Mouse (Mus musculus) testis, adult 2 months (tissue): ENCODE results near the gene Olfr585.

Experiments
- CTCF ChIP-seq: fragments of 200-500 bp; IDR thresholded peaks from 2 replicates; pipeline ENCODE4 v1.5.1; 2012; ENCODE audit warnings: low read depth, mild to moderate bottlenecking, inconsistent platforms, low read length, moderate library complexity; ENCODE audit not compliant: control insufficient read depth, insufficient read depth, insufficient replicate concordance
- POLR2A ChIP-seq: fragments of 200-500 bp; IDR thresholded peaks from 2 replicates; pipeline ENCODE4 v1.6.1; 2012; ENCODE audit warnings: low read depth, mild to moderate bottlenecking, inconsistent platforms, low read length, moderate library complexity; ENCODE audit not compliant: control insufficient read depth

DNA sequence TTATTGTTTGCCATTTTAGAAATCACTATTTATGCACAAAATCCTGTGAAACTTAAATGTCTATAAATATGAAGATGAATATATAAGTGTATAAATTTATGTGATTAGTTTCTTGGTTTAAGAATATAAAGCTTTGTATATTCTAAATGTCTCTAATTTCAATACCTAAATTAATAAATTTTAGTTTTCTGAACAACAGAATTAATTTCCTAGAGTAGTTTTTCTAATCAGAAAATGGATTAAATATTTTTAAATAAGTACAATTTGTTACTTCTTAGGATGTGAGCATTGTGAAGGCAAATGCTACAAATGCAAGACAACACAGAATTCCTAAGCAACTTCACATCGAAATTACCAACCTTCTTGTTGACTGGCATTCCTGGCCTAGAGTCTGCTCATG, 46.5 kb upstream of the Olfr585 start, which contains the start of gene Olfr583:
- TF ChIP-seq POLR2A (no peak), CTCF (no peak)
